Mouse (Mus musculus) kidney, adult 2 months (tissue): Measurements from ENCODE around the gene Cerkl. TPM values are rescaled to one million over a fixed set of nuclear protein-coding genes. Genes with fewer than 3 reads are reported as not detected.

Source experiments
- DNase-seq: peaks from one replicate; pipeline ENCODE4 v3.0.0; 2021
- H3K27ac ChIP-seq: fragments of 200-500 bp; 2 replicates; pipeline ENCODE4 v1.5.1; 2012; ENCODE audit warnings: low read depth, low read length, control low read depth, inconsistent platforms; ENCODE audit not compliant: insufficient read depth
- H3K27me3 ChIP-seq: fragments of 200-500 bp; replicated peaks from 2 replicates; pipeline ENCODE4 v1.6.1; 2012; ENCODE audit warnings: mild to moderate bottlenecking, moderate library complexity, low read length, inconsistent platforms; ENCODE audit not compliant: control insufficient read depth, insufficient read depth
- H3K36me3 ChIP-seq: fragments of 200-500 bp; 2 replicates; pipeline ENCODE4 v1.6.1; 2012; ENCODE audit warnings: mild to moderate bottlenecking, moderate library complexity, low read length, inconsistent platforms; ENCODE audit not compliant: control insufficient read depth, insufficient read depth
- H3K4me1 ChIP-seq: fragments of 200-500 bp; 2 replicates; pipeline ENCODE4 v1.6.1; 2011; ENCODE audit warnings: low read length; ENCODE audit not compliant: control insufficient read depth, insufficient read depth
- H3K4me3 ChIP-seq: fragments of 200-500 bp; 2 replicates; pipeline ENCODE4 v1.5.1; 2011; ENCODE audit warnings: mild to moderate bottlenecking, low read depth, low read length, control low read depth; ENCODE audit not compliant: insufficient read depth
- CTCF ChIP-seq: fragments of 200-500 bp; conservative IDR thresholded peaks from 2 replicates; pipeline ENCODE4 v1.5.1; 2011; ENCODE audit warnings: low read depth, mild to moderate bottlenecking, control low read depth, low read length, moderate library complexity, mixed read lengths; ENCODE audit not compliant: insufficient read depth, insufficient read length
- POLR2A ChIP-seq: fragments of 200-500 bp; IDR thresholded peaks from one replicate; pipeline ENCODE4 v1.6.1; 2011; ENCODE audit warnings: low read depth, low read length, control low read depth
- WGBS: fragments of 180-500 bp; shearing (Covaris S2); methylation state at CpG from one replicate; pipeline ENCODE4 v1.1.7; 2018; 5-methylcytosine and 5-hydroxymethylcytosine counted together
- polyA plus RNA-seq: library from polyadenylated mRNA; depleted of rRNA; stranded (reverse); fragments of >200 nt; gene quantifications from 2 replicates; pipeline ENCODE4 v1.2.3, GENCODE M21; 2012

The Cerkl gene
- polyA plus RNA-seq, 1 experiment, result 1.0 TPM

DNA sequence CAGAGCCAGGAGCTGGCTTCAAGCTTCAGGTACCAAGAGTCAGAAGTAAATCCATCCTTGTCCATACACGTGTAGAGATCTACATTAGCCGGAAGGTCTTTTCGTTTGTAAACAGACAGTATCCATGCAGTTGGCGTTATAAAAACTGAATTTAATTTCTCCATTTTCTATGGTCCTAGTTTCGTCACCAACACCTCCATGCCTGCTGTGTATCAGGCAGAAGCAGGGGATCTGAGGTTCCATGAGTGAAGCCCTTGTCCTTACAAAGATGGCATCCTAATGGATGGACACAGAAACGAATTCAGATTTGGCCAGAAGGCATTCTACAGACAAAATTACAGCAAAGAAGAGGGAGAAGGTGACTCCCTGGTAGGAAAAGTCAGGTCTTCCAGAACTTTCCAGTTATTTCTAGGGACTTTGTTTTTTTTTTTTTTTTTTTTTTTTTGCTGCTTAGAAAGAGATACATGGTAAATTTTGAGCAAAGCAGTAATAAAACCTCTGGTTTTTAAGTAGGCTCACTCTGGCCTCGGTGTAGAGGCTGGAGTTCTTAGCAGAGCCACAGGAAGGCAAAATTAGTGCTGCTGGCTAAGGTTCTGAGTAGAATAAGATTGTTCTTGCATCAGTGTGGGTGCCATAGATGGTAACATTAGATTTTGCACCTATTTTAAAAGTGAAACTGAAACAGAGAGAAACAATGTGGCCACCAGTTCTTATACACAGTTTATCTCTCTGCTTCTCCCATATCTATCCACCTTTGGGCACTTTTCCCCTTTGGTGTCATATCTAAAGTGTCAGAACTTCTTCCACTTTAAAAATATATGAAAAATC lies 85.0 kb downstream of the Cerkl start:
- 93% methylated on average over 7 of the region's 7 CpGs for WGBS

DNA sequence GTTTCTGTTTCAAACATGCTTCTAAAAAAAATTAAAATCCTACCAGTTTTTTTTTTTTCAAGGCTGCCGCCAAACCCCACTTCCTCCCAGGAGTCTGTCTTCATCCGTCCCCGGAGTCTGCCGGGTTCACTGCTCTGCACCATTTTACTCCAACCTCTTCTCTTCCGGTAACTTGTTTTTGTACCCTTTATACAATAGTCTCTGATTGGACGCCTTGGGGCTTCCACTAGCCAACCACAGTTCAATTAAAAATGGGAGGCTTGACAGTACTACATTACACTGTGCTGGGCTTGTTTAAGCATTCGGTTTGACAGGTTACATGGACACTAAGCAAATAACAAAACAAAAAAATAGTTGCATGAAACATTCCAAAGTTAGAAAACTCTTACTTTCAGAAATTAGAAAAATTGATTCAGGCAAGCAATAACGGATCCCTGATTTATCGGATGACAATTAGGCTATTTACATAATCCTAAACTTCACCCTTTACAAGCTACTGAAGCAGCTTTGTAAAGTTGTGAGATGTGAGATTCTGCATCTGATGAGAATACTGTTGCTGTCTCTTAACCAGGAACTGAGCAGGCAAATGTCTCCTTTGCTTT lies 85.8 kb downstream of the Cerkl start:
- Histone ChIP-seq H3K36me3 (no peaks in the 10 kb centered on the region), H3K4me1 (no peaks in the 10 kb centered on the region), H3K4me3 (peak overlapping the region; percentile 40), H3K27ac (no peak overlapping the region), H3K27me3 (no peaks in the 10 kb centered on the region)
- DNase-seq, result peak; percentile 21
- WGBS, result 62% methylated on average over 9 of the region's 9 CpGs
- TF ChIP-seq CTCF, result no peak
- no peak for TF ChIP-seq POLR2A

More for the DNA sequence above, 85.0 kb downstream of the Cerkl start:
- H3K36me3 ChIP-seq, result no peaks in the 10 kb centered on the region
- DNase-seq, result no peak
- no peak overlapping the region for H3K27ac ChIP-seq
- H3K4me3 ChIP-seq, result no peak overlapping the region
- no peaks in the 10 kb centered on the region for H3K4me1 ChIP-seq
- no peaks in the 10 kb centered on the region for H3K27me3 ChIP-seq
- no peak for TF ChIP-seq POLR2A
- no peak for TF ChIP-seq CTCF

DNA sequence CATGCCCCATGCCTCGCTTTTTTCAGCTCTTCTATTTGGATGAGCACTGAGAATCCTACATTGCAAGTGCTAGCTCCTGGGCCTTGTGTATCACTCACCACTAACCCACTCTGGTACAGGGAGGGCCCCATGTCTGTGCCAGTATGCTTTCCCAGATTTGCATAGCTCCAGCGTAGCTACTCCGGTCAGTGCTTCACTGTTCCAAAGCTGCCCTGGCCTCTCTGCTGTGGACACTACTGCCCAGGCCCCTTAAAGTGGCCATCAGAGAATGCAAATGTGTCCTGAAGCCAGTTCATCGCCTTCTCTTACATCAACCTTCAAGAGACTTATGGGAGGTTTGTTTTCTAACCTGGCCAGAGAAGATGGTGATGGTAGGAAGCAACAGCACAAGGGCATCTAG lies 86.7 kb downstream of the Cerkl start:
- Histone ChIP-seq H3K36me3 (no peaks in the 10 kb centered on the region), H3K4me1 (no peaks in the 10 kb centered on the region), H3K27me3 (no peaks in the 10 kb centered on the region), H3K4me3 (no peak overlapping the region), H3K27ac (no peak overlapping the region)
- TF ChIP-seq CTCF, result no peak
- no peak for TF ChIP-seq POLR2A
- no peak for DNase-seq
- 89% methylated on average over 4 of the region's 4 CpGs for WGBS

DNA sequence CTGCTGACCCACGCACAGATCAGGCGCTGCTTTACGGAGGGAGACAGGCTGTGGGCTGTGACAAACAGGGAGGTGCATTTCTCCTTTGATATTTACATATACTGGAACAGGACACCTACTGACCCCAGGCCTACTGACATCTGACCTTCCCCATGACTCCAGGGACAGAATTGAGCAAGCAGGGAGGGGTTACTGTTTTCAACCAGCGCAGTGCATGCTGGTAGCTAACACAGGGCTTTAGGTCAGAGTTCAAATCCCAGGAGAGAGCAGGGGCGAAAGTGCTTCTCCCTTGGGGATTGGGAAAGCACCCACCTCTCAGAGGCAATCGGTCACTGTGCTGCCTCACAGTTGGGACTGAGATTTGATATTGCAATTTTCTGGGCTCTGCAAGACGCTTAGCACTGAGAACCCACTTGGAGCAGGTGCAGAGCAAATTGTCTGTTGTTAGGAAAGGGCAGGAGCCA lies 87.5 kb downstream of the Cerkl start:
- TF ChIP-seq POLR2A, result no peak
- TF ChIP-seq CTCF, result no peak
- Histone ChIP-seq H3K27ac (no peak overlapping the region), H3K36me3 (no peaks in the 10 kb centered on the region), H3K4me1 (no peaks in the 10 kb centered on the region), H3K4me3 (no peak overlapping the region), H3K27me3 (no peaks in the 10 kb centered on the region)
- peak; percentile 7 for DNase-seq
- WGBS, result 64% methylated on average over 7 of the region's 7 CpGs

DNA sequence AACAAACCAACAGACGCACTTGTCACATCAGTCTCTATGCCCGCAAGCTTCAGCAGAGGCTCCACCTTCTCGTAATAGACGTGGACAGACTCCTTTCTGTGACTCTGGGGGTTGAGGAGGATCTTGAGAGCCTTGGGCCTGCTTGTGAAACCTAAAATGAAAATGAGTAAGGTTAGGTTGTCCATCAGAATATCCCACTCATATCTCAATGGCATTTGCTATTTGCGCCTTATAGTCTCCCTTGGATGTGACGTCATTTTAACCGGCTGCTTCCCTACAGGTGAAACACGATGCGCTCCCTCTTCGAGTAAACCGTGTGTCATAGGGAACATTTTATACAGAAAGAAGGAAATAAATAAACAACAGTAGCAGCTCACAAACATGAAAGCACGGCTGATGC lies 87.9 kb downstream of the Cerkl start:
- no peak overlapping the region for H3K4me3 ChIP-seq
- no peak for DNase-seq
- 82% methylated on average over 12 of the region's 12 CpGs for WGBS
- no peaks in the 10 kb centered on the region for H3K27me3 ChIP-seq
- H3K27ac ChIP-seq, result no peak overlapping the region
- no peaks in the 10 kb centered on the region for H3K36me3 ChIP-seq
- no peaks in the 10 kb centered on the region for H3K4me1 ChIP-seq
- TF ChIP-seq CTCF, result no peak
- no peak for TF ChIP-seq POLR2A

DNA sequence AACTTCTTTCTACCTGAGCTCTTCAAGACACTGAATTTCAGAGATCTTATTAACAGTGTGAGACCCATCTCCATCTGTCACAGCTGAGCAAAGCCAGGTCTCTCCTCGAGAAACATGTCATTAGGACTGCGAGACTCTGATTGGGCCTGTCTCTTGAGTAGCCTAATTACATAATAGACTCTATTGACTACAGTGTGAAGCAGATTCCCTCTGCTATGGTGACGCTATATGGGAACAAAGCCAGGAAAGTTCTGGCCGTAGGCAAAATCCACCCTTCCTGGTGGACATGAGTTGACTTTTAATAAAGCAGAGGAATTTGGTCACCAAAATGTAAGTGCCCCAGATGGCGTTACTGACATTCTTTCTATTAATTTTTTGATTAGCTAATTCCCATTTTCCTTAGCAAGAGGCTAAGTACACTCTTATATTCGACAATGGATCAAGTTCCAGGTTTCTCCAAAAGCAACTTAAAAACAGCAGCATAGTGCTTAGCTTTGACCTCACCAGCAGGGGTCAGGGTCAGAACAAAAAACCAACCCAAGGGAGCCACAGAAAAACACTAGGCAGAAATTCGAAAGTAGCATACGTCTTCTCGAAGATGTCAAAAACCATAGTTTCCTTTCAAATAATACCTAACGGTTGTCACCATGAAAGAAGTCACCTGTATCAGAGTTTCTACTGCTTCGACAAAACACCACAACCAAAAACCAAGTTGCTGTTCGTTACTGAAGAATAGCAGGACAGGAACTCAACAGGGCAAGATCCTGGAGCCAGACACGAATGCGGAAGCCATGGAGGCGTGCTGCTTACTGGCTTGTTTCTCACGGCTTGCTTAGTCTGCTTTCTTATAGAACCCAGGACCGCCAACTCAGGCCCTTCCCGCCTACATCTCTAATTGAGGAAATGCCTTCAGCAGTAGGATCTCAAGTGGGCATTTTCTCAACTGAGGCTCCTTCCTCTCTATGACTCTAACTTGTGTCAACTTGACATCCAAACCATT lies 88.8 kb downstream of the Cerkl start:
- Histone ChIP-seq H3K4me3 (no peak overlapping the region), H3K4me1 (no peaks in the 10 kb centered on the region), H3K36me3 (no peaks in the 10 kb centered on the region), H3K27me3 (no peaks in the 10 kb centered on the region), H3K27ac (no peak overlapping the region)
- WGBS, result 77% methylated on average over 18 of the region's 18 CpGs
- TF ChIP-seq CTCF (peak; percentile 20; the same call in 1 of the 2 replicates), POLR2A (no peak)
- peak; percentile 2 for DNase-seq
